Mouse (Mus musculus) bone marrow macrophage, adult 2 months (primary cell): ENCODE data around the gene Klf2. TPM values are rescaled to one million over a fixed set of nuclear protein-coding genes. Genes with fewer than 3 reads are reported as not detected.

Experiments used
- H3K27ac ChIP-seq: 2 replicates; pipeline ENCODE4 v1.5.1; 2012; ENCODE audit warnings: low read depth, low read length; ENCODE audit not compliant: insufficient read depth
- H3K4me1 ChIP-seq: 2 replicates; pipeline ENCODE4 v1.6.1; 2012; ENCODE audit warnings: low read length; ENCODE audit not compliant: control insufficient read depth, insufficient read depth
- H3K4me3 ChIP-seq: 2 replicates; pipeline ENCODE4 v1.5.1; 2012; ENCODE audit warnings: mild to moderate bottlenecking, low read length, moderate library complexity; ENCODE audit not compliant: insufficient read depth
- CTCF ChIP-seq: IDR thresholded peaks from 2 replicates; pipeline ENCODE4 v1.5.1; 2012; ENCODE audit warnings: low read depth, mild to moderate bottlenecking, low read length, moderate library complexity
- POLR2A ChIP-seq: IDR thresholded peaks from 2 replicates; pipeline ENCODE4 v1.6.1; 2012; ENCODE audit warnings: mild to moderate bottlenecking, low read depth, low read length, borderline replicate concordance
- polyA plus RNA-seq: library from polyadenylated mRNA; stranded (reverse); fragments of >200 nt; gene quantifications from 2 replicates; pipeline ENCODE4 v1.2.4, GENCODE M21; 2012; ENCODE audit not compliant: missing spikeins, insufficient read depth, insufficient read length

Gene Klf2
- polyA plus RNA-seq, 1 experiment, result 34.3 TPM

- Histone ChIP-seq H3K4me3 (no peak overlapping the region), H3K27ac (no peak overlapping the region), H3K4me1 (peaks cover 11% of the 10 kb centered on the region)
- TF ChIP-seq POLR2A, result no peak
- TF ChIP-seq CTCF, result no peak
Measured at GRCm38 (mm10) chr8:72285285-72285684, 33.5 kb upstream of the Klf2 start.

GRCm38 (mm10) chr8:72289051-72289450 is 29.8 kb upstream of the Klf2 start:
- TF ChIP-seq POLR2A (no peak), CTCF (no peak)
- Histone ChIP-seq H3K4me1 (peaks cover 4% of the 10 kb centered on the region), H3K27ac (no peak overlapping the region), H3K4me3 (no peak overlapping the region)

GRCm38 (mm10) chr8:72291104-72291503 is 27.7 kb upstream of the Klf2 start:
- TF ChIP-seq POLR2A, result no peak
- TF ChIP-seq CTCF, result no peak
- Histone ChIP-seq H3K4me3 (no peak overlapping the region), H3K27ac (no peak overlapping the region), H3K4me1 (peaks cover 15% of the 10 kb centered on the region)

- Histone ChIP-seq H3K27ac (no peak overlapping the region), H3K4me1 (peaks cover 34% of the 10 kb centered on the region), H3K4me3 (no peak overlapping the region)
- no peak for TF ChIP-seq POLR2A
- no peak for TF ChIP-seq CTCF
Measured at GRCm38 (mm10) chr8:72293309-72293708, 25.5 kb upstream of the Klf2 start.

GRCm38 (mm10) chr8:72295125-72295524 is 23.7 kb upstream of the Klf2 start:
- H3K4me1 ChIP-seq, result peaks cover 34% of the 10 kb centered on the region
- no peak overlapping the region for H3K4me3 ChIP-seq
- no peak; the same call in 1 of the 2 replicates for TF ChIP-seq CTCF
- H3K27ac ChIP-seq, result peak overlapping the region; percentile 82

- Histone ChIP-seq H3K4me3 (peak overlapping the region; percentile 3; the same call in 1 of the 2 replicates), H3K4me1 (peaks cover 34% of the 10 kb centered on the region), H3K27ac (peak overlapping the region; percentile 82)
- peak; percentile 78; the same call in 1 of the 2 replicates for TF ChIP-seq POLR2A
- no peak for TF ChIP-seq CTCF
Measured at GRCm38 (mm10) chr8:72295679-72296078, 23.2 kb upstream of the Klf2 start.

- TF ChIP-seq POLR2A (no peak), CTCF (no peak)
- no peak overlapping the region for H3K4me3 ChIP-seq
- peaks cover 34% of the 10 kb centered on the region for H3K4me1 ChIP-seq
- H3K27ac ChIP-seq, result peak overlapping the region; percentile 82
Measured at GRCm38 (mm10) chr8:72296561-72296960, 22.3 kb upstream of the Klf2 start.

GRCm38 (mm10) chr8:72298928-72299327 is 19.9 kb upstream of the Klf2 start:
- TF ChIP-seq POLR2A (no peak), CTCF (no peak)

GRCm38 (mm10) chr8:72300654-72301400 is 18.0 kb upstream of the Klf2 start:
- no peak for TF ChIP-seq CTCF
- TF ChIP-seq POLR2A, result no peak
- Histone ChIP-seq H3K4me1 (peaks cover 27% of the 10 kb centered on the region), H3K27ac (no peak overlapping the region), H3K4me3 (no peak overlapping the region)

More at GRCm38 (mm10) chr8:72298928-72299327, 19.9 kb upstream of the Klf2 start:
- Histone ChIP-seq H3K27ac (no peak overlapping the region), H3K4me3 (no peak overlapping the region), H3K4me1 (peaks cover 40% of the 10 kb centered on the region)

- no peak overlapping the region for H3K4me3 ChIP-seq
- TF ChIP-seq CTCF (no peak), POLR2A (no peak)
- no peak overlapping the region for H3K27ac ChIP-seq
- peaks cover 21% of the 10 kb centered on the region for H3K4me1 ChIP-seq
Measured at GRCm38 (mm10) chr8:72301497-72301896, 17.3 kb upstream of the Klf2 start.
